Mouse (Mus musculus): ENCODE results near the gene Rxra.

- TF ChIP-seq GATA1 (IDR thresholded peaks at IDR 0.05; ENCODE audit: low read length) (no peak), TAL1 (IDR thresholded peaks at IDR 0.05; ENCODE audit: low read length) (no peak; the same call in 2 of the 3 replicates)
These were observed 52.8 kb downstream of the Rxra start for GRCm38 (mm10) chr2:27729009-27729408.
